Mouse (Mus musculus) midbrain, embryonic 11.5 days (tissue): Measurements from ENCODE around the gene Tmeff1. TPM values are rescaled to one million over a fixed set of nuclear protein-coding genes. Genes with fewer than 3 reads are reported as not detected.

Experiments used
- ATAC-seq: fragments of 200-750 bp; cut with Nextera tagmentation; 2 replicates; pipeline ENCODE4 v1.8.0; 2017; ENCODE audit warnings: moderate TSS enrichment, moderate library complexity; ENCODE audit not compliant: low FRiP score
- DNase-seq: peaks from one replicate; pipeline ENCODE4 v3.0.0; 2015; ENCODE audit warnings: low spot score; ENCODE audit errors: missing footprints
- H3K27ac ChIP-seq: fragments of 300-500 bp; sonication (generic); 2 replicates; pipeline ENCODE4 v1.5.1; 2014; ENCODE audit warnings: low read depth, low read length
- H3K27me3 ChIP-seq: fragments of 300-500 bp; sonication (generic); 2 replicates; pipeline ENCODE4 v1.6.1; 2014; ENCODE audit warnings: mild to moderate bottlenecking, low read length, moderate library complexity, mixed read lengths; ENCODE audit not compliant: control insufficient read depth, insufficient read depth
- H3K36me3 ChIP-seq: fragments of 300-500 bp; sonication (generic); 2 replicates; pipeline ENCODE4 v1.6.1; 2014; ENCODE audit warnings: mild to moderate bottlenecking, low read length, moderate library complexity, mixed read lengths; ENCODE audit not compliant: control insufficient read depth, insufficient read depth
- H3K4me1 ChIP-seq: fragments of 300-500 bp; sonication (generic); 2 replicates; pipeline ENCODE4 v1.6.1; 2014; ENCODE audit warnings: low read length; ENCODE audit not compliant: control insufficient read depth, insufficient read depth
- H3K4me2 ChIP-seq: fragments of 300-500 bp; sonication (generic); 2 replicates; pipeline ENCODE4 v1.6.1; 2014; ENCODE audit warnings: mild to moderate bottlenecking, moderate library complexity
- H3K4me3 ChIP-seq: fragments of 300-500 bp; sonication (generic); 2 replicates; pipeline ENCODE4 v1.5.1; 2014; ENCODE audit warnings: low read depth, low read length
- H3K9ac ChIP-seq: fragments of 300-500 bp; sonication (generic); 2 replicates; pipeline ENCODE4 v1.6.1; 2014; ENCODE audit warnings: low read length
- H3K9me3 ChIP-seq: fragments of 300-500 bp; sonication (generic); 2 replicates; pipeline ENCODE4 v1.6.1; 2016; ENCODE audit warnings: low read length; ENCODE audit not compliant: control insufficient read depth
- WGBS: fragments of 180-500 bp; shearing (Covaris S2); extraction: QIAGEN DNeasy Blood & Tissue Kit; methylation state at CpG from one replicate; pipeline ENCODE4 v1.1.7; 2014; 5-methylcytosine and 5-hydroxymethylcytosine counted together
- polyA plus RNA-seq: library from polyadenylated mRNA; unstranded; fragments of >200 nt; fragmentation: Nextera tagmentation; extraction: Ambion mirVana; gene quantifications from 2 replicates; pipeline ENCODE4 v1.2.1, GENCODE M21; 2014

The Tmeff1 gene
- polyA plus RNA-seq, 1 experiment from 2014 or later = 258 TPM

DNA sequence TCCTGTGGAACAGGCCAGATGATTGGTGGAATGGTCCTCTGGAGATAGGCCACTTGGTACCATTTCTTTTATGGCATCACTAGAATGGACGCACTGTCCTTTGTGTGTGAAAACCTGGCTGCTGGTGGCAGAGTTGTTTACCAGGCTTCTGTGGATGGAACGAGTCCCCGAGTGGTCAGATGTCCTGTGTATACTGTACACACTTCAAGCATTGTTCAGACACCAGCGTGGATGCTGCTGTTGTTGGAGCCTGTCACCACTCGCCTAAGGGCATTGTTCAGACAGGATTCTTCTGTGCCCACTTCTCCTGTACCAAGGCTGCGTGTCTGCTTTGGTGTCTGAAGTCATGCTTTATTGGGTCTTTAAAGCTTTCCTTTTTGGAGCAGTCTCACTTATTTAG lies 58.8 kb downstream of the Tmeff1 start:
- no peaks in the 10 kb centered on the region for H3K4me1 ChIP-seq
- no peak for ATAC-seq
- no peak for DNase-seq
- H3K36me3 ChIP-seq = peaks cover 17% of the 10 kb centered on the region; the same call in 1 of the 2 replicates
- 92% methylated on average over 6 of the region's 6 CpGs for WGBS
- no peak overlapping the region for H3K27ac ChIP-seq
- no peak overlapping the region for H3K4me3 ChIP-seq
- H3K27me3 ChIP-seq = no peaks in the 10 kb centered on the region
- H3K9ac ChIP-seq = no peak overlapping the region
- no peaks in the 10 kb centered on the region for H3K9me3 ChIP-seq
- no peak overlapping the region for H3K4me2 ChIP-seq

DNA sequence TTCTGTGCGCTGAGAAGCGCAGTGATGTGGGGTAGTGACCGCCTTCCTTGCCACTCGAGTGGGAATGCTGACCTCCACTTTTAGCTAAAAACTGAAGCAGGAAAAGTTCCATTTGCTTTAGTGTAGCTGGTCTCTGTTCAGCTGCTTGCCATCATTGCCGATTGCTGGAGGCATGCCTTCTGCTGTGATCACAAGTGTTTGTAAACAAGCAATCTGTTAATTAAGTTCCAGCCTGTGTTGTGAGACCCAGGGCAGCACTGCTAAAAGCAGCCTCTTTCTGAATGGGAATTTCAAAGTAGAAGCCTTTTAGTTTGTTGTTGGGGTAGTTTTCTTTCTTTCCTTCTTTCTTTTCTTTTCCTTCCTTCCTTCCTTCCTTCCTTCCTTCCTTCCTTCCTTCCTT lies 61.2 kb downstream of the Tmeff1 start:
- H3K4me1 ChIP-seq = no peaks in the 10 kb centered on the region
- 96% methylated on average over 5 of the region's 5 CpGs for WGBS
- DNase-seq (no peak), ATAC-seq (no peak)
- H3K9ac ChIP-seq = no peak overlapping the region
- no peaks in the 10 kb centered on the region for H3K27me3 ChIP-seq
- H3K27ac ChIP-seq = no peak overlapping the region
- H3K9me3 ChIP-seq = no peaks in the 10 kb centered on the region
- H3K36me3 ChIP-seq = peaks cover 20% of the 10 kb centered on the region
- no peak overlapping the region for H3K4me3 ChIP-seq
- H3K4me2 ChIP-seq = no peak overlapping the region

DNA sequence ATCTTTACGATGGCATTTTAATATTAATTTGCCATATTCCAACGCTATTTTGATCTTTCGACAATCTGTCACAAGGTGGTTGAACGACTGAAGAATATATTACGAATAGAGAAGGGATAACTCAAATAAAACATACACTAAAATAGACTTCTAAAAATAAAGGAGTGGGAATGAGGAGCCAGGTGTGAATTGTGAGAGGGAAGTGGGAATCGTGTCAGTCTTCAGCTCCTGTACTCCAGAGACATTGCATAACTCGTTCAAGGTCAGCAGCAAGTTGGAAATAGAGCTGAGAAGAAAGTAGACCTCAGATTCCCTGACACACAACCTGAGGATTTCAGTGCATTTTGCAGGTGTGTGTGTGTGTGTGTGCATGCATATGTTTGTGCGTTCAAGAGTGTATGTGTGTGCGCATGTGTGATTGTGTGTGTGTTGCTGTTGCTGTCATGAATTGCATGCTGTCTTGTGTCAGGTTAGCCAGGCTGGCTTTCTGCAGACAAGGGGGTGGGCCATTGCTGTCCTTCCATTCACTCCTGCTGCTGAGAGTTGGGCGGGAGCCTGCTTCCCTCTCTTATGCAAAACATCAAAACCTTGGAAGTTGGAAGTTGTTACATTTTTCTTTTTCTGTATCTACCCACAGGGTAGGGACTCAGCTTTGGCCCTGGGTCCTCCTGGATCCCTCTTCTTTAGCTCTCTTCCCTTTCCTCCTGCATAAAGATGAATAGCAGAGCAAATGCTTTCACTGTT lies 65.8 kb downstream of the Tmeff1 start:
- DNase-seq = no peak
- peaks cover 21% of the 10 kb centered on the region for H3K36me3 ChIP-seq
- no peak overlapping the region for H3K4me3 ChIP-seq
- ATAC-seq = no peak
- H3K27me3 ChIP-seq = no peaks in the 10 kb centered on the region
- 95% methylated on average over 10 of the region's 10 CpGs for WGBS
- H3K9me3 ChIP-seq = no peaks in the 10 kb centered on the region
- no peaks in the 10 kb centered on the region for H3K4me1 ChIP-seq
- H3K9ac ChIP-seq = no peak overlapping the region
- no peak overlapping the region for H3K27ac ChIP-seq
- no peak overlapping the region for H3K4me2 ChIP-seq

DNA sequence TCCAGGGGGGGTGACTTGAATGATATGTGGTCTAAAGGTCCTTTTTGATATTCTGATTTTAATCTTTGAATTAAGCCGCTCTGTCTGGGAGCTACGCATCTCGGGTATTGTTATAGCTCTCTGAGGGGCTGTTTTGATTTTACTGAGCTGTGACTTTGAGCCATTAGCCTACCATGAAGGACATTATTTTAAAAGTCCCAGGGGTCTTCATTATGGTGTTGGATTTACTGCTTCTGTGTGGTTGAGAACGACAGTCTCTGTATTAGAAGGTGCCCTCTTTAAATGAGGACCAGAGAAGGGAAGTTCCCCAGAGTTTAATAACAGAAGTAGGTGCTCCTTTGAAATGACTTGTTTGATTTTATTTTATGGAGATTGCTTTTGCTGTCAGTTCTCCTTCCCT lies 69.1 kb downstream of the Tmeff1 start:
- Histone ChIP-seq H3K4me3 (no peak overlapping the region), H3K36me3 (peaks cover 19% of the 10 kb centered on the region), H3K9ac (no peak overlapping the region), H3K4me2 (no peak overlapping the region), H3K27me3 (no peaks in the 10 kb centered on the region), H3K4me1 (no peaks in the 10 kb centered on the region), H3K9me3 (no peaks in the 10 kb centered on the region), H3K27ac (no peak overlapping the region)
- no peak for ATAC-seq
- no peak for DNase-seq
- WGBS = 86% methylated on average over 4 of the region's 4 CpGs

DNA sequence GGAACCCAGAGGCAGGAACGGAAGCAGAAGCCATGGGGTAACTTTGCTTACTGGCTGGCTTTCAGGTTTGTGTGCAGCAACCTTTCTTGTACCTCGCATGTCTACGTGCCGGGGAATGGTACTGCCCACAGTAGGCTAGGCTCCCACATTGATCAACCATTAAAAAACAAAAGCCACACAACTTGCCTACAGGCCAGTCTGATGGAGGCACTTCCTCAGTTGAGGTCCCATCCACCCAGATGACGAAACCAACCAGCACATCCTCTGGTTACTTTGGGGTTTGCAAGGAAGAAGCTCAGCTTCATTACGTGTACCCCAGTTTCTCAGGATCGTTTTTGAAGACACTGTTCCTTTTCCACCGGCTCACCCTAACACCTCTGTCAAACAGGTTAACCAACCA lies 71.6 kb downstream of the Tmeff1 start:
- peaks cover 17% of the 10 kb centered on the region for H3K36me3 ChIP-seq
- 97% methylated on average over 8 of the region's 8 CpGs for WGBS
- ATAC-seq (no peak), DNase-seq (no peak)
- H3K4me1 ChIP-seq = no peaks in the 10 kb centered on the region
- H3K4me2 ChIP-seq = no peak overlapping the region
- no peak overlapping the region for H3K27ac ChIP-seq
- H3K4me3 ChIP-seq = no peak overlapping the region
- H3K27me3 ChIP-seq = no peaks in the 10 kb centered on the region
- H3K9me3 ChIP-seq = no peaks in the 10 kb centered on the region
- no peak overlapping the region for H3K9ac ChIP-seq

DNA sequence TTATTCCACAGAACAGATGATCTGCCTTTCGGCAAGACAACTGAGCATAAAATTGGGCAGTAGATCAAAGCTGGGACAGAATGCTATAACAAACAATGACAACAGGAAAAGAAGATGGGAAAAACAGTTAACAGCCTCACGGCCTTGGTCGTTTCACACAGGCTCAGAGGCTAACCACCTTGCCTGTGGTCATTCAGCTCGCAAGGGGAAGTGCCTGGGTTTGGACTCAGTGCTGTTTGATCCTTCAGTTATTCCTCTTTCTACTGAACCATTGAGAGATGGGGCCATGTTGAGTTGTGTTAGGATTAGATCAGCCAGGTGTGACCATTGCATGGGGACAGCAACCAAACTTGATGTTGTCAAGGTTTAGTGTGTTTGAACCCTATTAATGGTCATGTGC lies 75.2 kb downstream of the Tmeff1 start:
- WGBS = 94% methylated on average over 4 of the region's 4 CpGs
- Histone ChIP-seq H3K36me3 (peaks cover 24% of the 10 kb centered on the region), H3K9ac (no peak overlapping the region), H3K27ac (no peak overlapping the region), H3K4me1 (no peaks in the 10 kb centered on the region), H3K27me3 (no peaks in the 10 kb centered on the region), H3K4me2 (no peak overlapping the region), H3K4me3 (no peak overlapping the region), H3K9me3 (no peaks in the 10 kb centered on the region)
- DNase-seq (no peak), ATAC-seq (no peak)

DNA sequence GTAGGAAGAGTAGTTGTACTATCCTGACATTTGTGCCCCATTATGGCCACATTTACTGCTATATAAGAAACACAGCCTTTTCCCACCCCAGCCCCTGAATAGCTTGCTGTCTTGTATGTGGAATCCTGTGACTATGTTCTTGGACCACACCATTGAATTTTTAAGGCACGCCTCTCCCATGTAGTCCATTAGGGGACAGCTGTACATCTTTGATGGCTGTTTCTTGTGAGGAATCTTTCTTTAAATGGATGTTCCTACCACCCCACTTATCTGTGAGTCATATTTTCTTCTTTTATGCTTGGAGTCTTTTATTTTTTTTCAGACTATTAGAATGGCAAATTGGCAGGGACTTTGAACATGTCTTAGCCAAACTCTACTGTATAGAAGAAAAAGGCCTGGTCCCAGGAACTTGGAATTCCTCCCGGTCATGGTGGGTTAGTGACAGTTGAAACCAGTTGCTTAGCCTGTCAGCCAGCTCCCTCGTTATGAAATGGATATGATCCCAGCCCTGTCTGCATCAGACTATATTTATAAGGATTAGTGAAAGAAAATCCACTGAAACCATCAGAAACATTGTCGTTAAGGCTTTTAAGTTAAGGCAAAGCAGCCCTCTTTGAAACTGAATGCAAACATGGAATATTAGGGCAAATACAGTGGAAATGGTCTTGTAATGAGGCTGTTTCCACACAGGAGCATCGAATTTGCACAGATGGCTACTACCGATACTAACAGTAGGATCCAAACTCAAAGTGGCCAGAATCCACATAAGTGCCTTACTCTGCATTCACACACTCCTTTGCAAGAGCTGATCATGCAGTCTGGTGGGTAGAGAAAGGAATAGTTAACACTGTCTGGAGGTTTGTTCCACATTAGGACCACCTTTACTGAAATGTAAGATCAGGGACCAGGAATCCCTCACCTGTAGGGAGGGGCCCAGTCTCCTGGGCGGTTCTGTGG lies 75.9 kb downstream of the Tmeff1 start:
- no peak overlapping the region for H3K27ac ChIP-seq
- no peak for ATAC-seq

DNA sequence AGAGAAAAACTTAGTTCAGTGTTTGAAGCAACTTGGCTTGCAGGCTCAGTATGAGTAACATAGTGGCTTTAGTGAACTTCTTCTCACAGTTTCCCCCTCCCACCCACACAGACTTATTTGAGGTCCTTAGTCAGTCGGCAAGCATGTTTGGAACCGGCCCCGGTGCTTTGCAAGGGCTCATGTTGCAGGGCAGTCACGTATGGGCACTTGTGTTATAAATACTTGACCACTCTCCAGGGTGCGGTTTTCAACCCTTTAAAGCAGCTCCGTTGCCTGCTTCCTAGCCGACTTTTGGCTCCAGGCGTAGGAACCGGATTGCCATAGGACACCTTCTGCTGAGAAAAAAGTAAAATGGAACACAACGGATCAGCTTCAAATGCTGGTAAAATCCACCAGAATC lies 78.3 kb downstream of the Tmeff1 start, which contains the start of gene Cavin4:
TSS of gene Cavin4 (plus strand) at position 244 of the 400 bp plus-strand sequence.
- H3K36me3 ChIP-seq = peaks cover 18% of the 10 kb centered on the region; the same call in 1 of the 2 replicates
- no peaks in the 10 kb centered on the region for H3K27me3 ChIP-seq
- no peak within 1 kb of the TSS for H3K4me3 ChIP-seq
- no peak for DNase-seq
- H3K4me2 ChIP-seq = no peak within 1 kb of the TSS
- no peak for ATAC-seq
- H3K4me1 ChIP-seq = no peaks in the 10 kb centered on the region
- H3K27ac ChIP-seq = no peak within 1 kb of the TSS
- no peak within 1 kb of the TSS for H3K9ac ChIP-seq
- H3K9me3 ChIP-seq = no peaks in the 10 kb centered on the region
- WGBS = 97% methylated on average over 10 of the region's 10 CpGs

More for the DNA sequence above, 75.9 kb downstream of the Tmeff1 start:
- peaks cover 22% of the 10 kb centered on the region; the same call in 1 of the 2 replicates for H3K36me3 ChIP-seq
- no peaks in the 10 kb centered on the region for H3K4me1 ChIP-seq
- 92% methylated on average over 7 of the region's 7 CpGs for WGBS
- no peaks in the 10 kb centered on the region for H3K27me3 ChIP-seq
- H3K4me2 ChIP-seq = no peak overlapping the region
- H3K4me3 ChIP-seq = no peak overlapping the region
- DNase-seq = no peak
- H3K9me3 ChIP-seq = no peaks in the 10 kb centered on the region
- no peak overlapping the region for H3K9ac ChIP-seq

DNA sequence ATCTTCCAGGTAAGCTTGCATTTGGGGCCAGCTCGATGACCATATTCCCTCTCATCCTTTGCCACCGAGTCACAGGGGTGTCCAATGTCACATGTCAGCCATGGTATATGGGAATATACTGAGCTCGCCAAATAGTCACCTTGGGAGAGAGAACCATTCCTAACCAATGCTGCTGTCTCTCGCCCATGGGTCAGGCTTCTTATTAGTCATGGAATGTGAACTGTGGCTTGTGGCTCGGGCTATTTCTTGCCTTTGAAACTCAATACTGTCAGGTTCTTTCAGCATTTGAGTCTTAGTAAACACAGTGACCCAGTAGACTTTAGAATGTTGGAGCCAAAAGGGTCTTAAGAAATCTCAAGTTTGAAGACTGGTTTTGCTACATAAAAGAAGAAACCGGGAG lies 79.0 kb downstream of the Tmeff1 start:
- Histone ChIP-seq H3K27me3 (no peaks in the 10 kb centered on the region), H3K36me3 (peaks cover 17% of the 10 kb centered on the region; the same call in 1 of the 2 replicates), H3K4me2 (no peak overlapping the region), H3K9ac (no peak overlapping the region), H3K9me3 (no peaks in the 10 kb centered on the region), H3K27ac (no peak overlapping the region), H3K4me3 (no peak overlapping the region), H3K4me1 (no peaks in the 10 kb centered on the region)
- DNase-seq (no peak), ATAC-seq (no peak)
- WGBS = 88% methylated on average over 6 of the region's 6 CpGs
